Mouse (Mus musculus): Measurements from ENCODE around the gene Oard1. TPM values are rescaled to one million over a fixed set of nuclear protein-coding genes. Genes with fewer than 3 reads are reported as not detected.

The Oard1 gene
- polyA plus RNA-seq, 1 experiment = 4.5 TPM

DNA sequence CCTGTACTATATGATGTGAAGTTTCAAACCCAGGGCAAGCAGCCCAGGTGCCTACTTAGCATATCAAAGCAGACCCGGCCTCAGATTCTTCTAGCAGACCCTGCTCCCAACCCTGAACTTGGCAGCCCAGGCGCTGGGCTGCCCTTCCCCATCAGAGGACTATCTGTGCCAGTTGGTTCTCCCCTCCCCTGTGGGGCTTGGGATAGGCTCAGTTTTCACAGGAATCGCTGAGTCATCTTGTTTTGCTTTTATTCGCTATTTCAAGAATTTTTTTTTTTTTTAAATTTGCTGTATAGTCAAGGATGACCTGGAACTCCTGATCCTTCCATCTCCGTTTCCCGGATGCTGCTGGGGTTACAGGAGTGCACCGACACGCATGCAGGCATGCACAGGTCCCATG lies 37.9 kb downstream of the Oard1 start:
- no peak for TF ChIP-seq GATA1 (IDR thresholded peaks at IDR 0.05; ENCODE audit: low read length)

DNA sequence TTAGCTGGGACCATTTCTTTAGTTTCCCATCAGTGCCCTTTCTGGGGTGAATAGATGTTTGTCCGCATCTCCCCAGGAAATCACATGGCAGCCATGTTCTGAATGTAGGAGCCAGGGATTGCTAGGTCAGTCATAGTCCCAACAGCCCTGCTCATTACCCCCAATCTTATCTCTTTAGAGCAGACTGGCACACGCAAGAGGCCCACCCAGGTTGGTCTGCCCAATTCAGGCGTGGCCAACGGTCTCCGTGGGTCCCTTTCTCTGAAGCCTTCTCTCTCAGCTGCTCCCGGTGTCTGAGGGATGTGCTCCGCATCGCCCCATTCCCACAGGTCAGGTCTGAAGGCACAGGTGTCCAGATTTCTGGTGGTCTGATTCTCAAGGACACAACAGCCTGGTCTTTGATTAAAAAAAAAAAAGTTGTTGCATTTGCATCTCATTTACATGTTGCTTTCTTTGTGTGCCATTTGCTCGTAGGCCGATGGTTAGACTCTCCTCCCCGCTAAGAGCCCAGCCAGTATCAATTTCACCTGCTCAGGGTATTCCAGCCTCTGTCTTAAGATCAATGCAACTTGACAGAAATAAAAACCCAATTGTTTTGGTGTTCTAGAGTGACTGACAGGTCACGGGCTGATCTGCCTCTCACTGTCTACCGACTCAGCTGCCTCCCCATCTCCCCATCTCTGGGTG lies 41.0 kb downstream of the Oard1 start:
- peak; percentile 28 for TF ChIP-seq GATA1 (IDR thresholded peaks at IDR 0.05; ENCODE audit: low read length)

GRCm38 (mm10) chr17:48451353-48451675 lies 41.5 kb downstream of the Oard1 start, which contains the start of gene Tspo2:
Gene Tspo2 (minus strand): TSS chr17:48451522.
- no peak for TF ChIP-seq GATA1 (IDR thresholded peaks at IDR 0.05; ENCODE audit: low read length)

- TF ChIP-seq GATA1 (IDR thresholded peaks at IDR 0.05; ENCODE audit: low read length) = no peak
Observed at GRCm38 (mm10) chr17:48451753-48452444, 42.1 kb downstream of the Oard1 start.

DNA sequence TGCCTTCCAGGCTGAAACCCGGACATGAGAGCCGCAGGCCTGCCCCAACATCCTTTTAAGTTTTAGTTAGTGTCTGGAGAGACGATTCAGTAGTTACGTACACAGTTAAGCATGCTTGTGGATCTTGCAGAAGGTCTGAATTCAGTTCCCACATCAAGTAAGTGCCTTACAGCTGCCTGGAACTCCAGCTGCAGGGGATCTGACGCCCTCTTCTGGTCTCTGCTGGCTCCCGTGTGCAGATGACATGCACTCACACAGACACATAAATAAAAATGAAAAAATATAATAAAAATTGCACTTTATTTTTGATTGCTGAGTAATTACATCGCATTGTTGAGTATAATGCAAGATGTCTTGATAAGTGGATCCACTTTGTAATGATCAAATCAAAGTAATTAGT lies 43.7 kb downstream of the Oard1 start:
- no peak for TF ChIP-seq GATA1 (IDR thresholded peaks at IDR 0.05; ENCODE audit: low read length)

- TF ChIP-seq GATA1 (IDR thresholded peaks at IDR 0.05; ENCODE audit: low read length) = no peak
Observed at GRCm38 (mm10) chr17:48454190-48454589, 44.4 kb downstream of the Oard1 start.

DNA sequence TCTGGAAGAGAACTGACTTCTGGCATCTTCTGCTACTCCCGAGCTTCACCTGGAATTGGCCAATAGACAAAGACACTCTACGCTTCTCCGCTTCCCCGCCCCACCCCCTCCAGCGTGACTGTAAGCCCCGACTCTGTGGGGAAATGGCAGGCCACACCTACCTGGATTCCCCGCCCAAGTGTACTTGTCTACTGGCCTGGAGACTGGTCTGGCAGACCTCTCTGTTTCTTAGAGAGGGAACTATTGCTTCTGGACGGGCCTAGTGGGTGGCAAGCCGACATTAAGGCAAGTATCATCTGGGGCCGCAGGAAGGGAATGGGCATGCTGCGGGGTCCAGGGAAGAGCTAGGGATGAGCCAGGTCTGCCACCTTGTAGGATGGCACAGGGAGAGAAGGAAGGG lies 44.9 kb downstream of the Oard1 start, which contains the start of gene Unc5cl:
TSS of gene Unc5cl (plus strand) at position 214 of the 400 bp plus-strand sequence.
- no peak for TF ChIP-seq GATA1 (IDR thresholded peaks at IDR 0.05; ENCODE audit: low read length)

- no peak for TF ChIP-seq GATA1 (IDR thresholded peaks at IDR 0.05; ENCODE audit: low read length)
Observed at GRCm38 (mm10) chr17:48455955-48456354, 46.1 kb downstream of the Oard1 start.

- TF ChIP-seq GATA1 (IDR thresholded peaks at IDR 0.05; ENCODE audit: low read length) = no peak
Observed at GRCm38 (mm10) chr17:48457971-48458653, 48.3 kb downstream of the Oard1 start.

DNA sequence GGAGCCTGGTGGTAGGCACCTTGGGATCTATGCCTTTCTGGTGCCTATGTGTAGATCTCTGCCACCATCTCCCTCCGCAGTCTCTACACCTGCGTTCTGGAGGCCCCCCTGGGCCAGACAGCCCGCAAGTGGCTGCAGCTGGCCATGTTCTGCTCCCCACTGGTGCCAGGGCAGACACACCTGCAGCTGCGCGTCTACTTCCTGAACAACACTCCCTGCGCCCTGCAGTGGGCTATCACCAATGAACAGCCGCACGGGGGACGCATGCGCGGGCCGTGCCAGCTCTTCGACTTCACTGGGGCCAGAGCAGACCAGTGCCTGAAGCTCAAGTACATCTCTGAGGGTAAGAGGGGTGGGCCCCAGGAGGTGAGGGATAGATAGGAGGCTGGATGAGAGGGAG lies 52.3 kb downstream of the Oard1 start:
- no peak for TF ChIP-seq GATA1 (IDR thresholded peaks at IDR 0.05; ENCODE audit: low read length)

DNA sequence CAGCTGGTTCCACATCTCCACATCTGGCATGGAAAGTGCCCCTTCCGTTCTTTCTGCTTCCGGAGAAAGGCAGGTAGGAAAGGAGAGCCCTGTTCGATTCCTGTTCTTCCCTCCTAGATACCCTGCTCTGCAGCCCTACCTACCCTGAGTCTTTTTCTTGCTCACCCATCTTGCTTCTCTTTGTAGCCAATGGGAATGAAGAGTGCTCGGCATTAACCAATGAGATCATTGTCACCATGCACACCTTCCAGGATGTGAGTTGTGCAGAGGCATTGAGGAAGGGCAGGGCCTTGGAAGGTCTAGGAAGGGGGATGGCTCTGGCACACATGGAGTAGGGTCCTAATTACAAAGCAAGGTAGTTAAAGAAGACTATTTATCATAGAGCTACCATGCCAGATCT lies 53.6 kb downstream of the Oard1 start:
- TF ChIP-seq GATA1 (IDR thresholded peaks at IDR 0.05; ENCODE audit: low read length) = no peak

Other genes starting within 250 kb of the Oard1 start
- gene A530064D06Rik, start 242.7 kb upstream of the Oard1 start, polyA plus RNA-seq (2012) = not detected in 2 replicates
- not detected in 2 replicates for gene Trem1, start 177.2 kb upstream of the Oard1 start, polyA plus RNA-seq (2012)
- gene Trem3, start 162.2 kb upstream of the Oard1 start, polyA plus RNA-seq (2012) = not detected in 2 replicates
- 0.05 TPM in 1 of 2 replicates, not detected in the other for gene Treml4, start 145.7 kb upstream of the Oard1 start, polyA plus RNA-seq (2012)
- gene Treml2, start 110.5 kb upstream of the Oard1 start, polyA plus RNA-seq (2012) = 15.1 and 15.2 TPM in 2 replicates
- 0.02 TPM in 2 replicates for gene B430306N03Rik, start 93.9 kb upstream of the Oard1 start, polyA plus RNA-seq (2012)
- 1.1 and 1.2 TPM in 2 replicates for gene Trem2, start 63.6 kb upstream of the Oard1 start, polyA plus RNA-seq (2012)
- gene Treml1, start 50.1 kb upstream of the Oard1 start, polyA plus RNA-seq (2012) = 2.2 and 2.9 TPM in 2 replicates
- gene Nfya, start 108 bp upstream of the Oard1 start, polyA plus RNA-seq (2012) = 45.8 and 46.5 TPM in 2 replicates
- gene Apobec2, start 22.9 kb downstream of the Oard1 start, polyA plus RNA-seq (2012) = 0.09 and 0.14 TPM in 2 replicates
- 18.2 and 49.1 TPM in 2 replicates for gene Tspo2, start 41.5 kb downstream of the Oard1 start, polyA plus RNA-seq (2012)
- gene Unc5cl, start 44.9 kb downstream of the Oard1 start, polyA plus RNA-seq (2012) = 2.2 TPM in 2 replicates